Mouse (Mus musculus) bone marrow, adult 2 months (tissue): ENCODE data around the gene Crtc3.

ENCODE experiments used
- CTCF ChIP-seq: fragments of 200-500 bp; IDR thresholded peaks from 2 replicates; pipeline ENCODE4 v1.5.1; 2011; ENCODE audit warnings: low read length, control low read depth; ENCODE audit not compliant: control insufficient read depth, insufficient read depth
- POLR2A ChIP-seq: fragments of 200-500 bp; IDR thresholded peaks from 2 replicates; pipeline ENCODE4 v1.6.1; 2011; ENCODE audit warnings: low read depth, mild to moderate bottlenecking, control low read depth, low read length, borderline replicate concordance; ENCODE audit not compliant: control insufficient read depth

GRCm38 (mm10) chr7:80558572-80558971, 130.1 kb downstream of the Crtc3 start:
- no peak for TF ChIP-seq CTCF
- no peak for TF ChIP-seq POLR2A
